Mouse (Mus musculus): ENCODE measurements around the gene Cpsf4. TPM values are rescaled to one million over a fixed set of nuclear protein-coding genes. Genes with fewer than 3 reads are reported as not detected.
"Not testable (repeated sequence)": the region's sequence is repeated elsewhere in the genome, so short reads cannot be mapped to it uniquely, and the experiment has no call there.

Gene Cpsf4
- polyA plus RNA-seq, 1 experiment from 2014 or later = 20.9 TPM

- not testable (repeated sequence) for H3K4me3 ChIP-seq
- peaks cover 80% of the 10 kb centered on the region for H3K36me3 ChIP-seq
Observed at GRCm38 (mm10) chr5:145133275-145133674, 33.7 kb upstream of the Cpsf4 start.

GRCm38 (mm10) chr5:145138836-145139235 is 28.2 kb upstream of the Cpsf4 start:
- Histone ChIP-seq H3K36me3 (peaks cover 56% of the 10 kb centered on the region), H3K9ac (peak overlapping the region; percentile 88), H3K27ac (no peak overlapping the region), H3K27me3 (no peaks in the 10 kb centered on the region), H3K4me3 (peak overlapping the region; percentile 83), H3K9me3 (replicated peaks) (no peaks in the 10 kb centered on the region), H3K4me1 (replicated peaks) (peaks cover 30% of the 10 kb centered on the region), H3K4me2 (peak overlapping the region; percentile 75)
- WGBS = 8% methylated on average over 6 of the region's 6 CpGs
- no peak for ATAC-seq (replicated peaks; ENCODE audit: insufficient number of reproducible peaks, insufficient read depth, low FRiP score, low read depth)

More at GRCm38 (mm10) chr5:145133275-145133674, 33.7 kb upstream of the Cpsf4 start:
- ATAC-seq (replicated peaks; ENCODE audit: insufficient number of reproducible peaks, insufficient read depth, low FRiP score, low read depth); H3K9ac ChIP-seq; H3K27ac ChIP-seq; H3K4me2 ChIP-seq; H3K27me3 ChIP-seq; H3K9me3 ChIP-seq (replicated peaks): not testable (repeated sequence)
- H3K4me1 ChIP-seq (replicated peaks) = peaks cover 18% of the 10 kb centered on the region
- WGBS = 86% methylated on average over 6 of the region's 6 CpGs

DNA sequence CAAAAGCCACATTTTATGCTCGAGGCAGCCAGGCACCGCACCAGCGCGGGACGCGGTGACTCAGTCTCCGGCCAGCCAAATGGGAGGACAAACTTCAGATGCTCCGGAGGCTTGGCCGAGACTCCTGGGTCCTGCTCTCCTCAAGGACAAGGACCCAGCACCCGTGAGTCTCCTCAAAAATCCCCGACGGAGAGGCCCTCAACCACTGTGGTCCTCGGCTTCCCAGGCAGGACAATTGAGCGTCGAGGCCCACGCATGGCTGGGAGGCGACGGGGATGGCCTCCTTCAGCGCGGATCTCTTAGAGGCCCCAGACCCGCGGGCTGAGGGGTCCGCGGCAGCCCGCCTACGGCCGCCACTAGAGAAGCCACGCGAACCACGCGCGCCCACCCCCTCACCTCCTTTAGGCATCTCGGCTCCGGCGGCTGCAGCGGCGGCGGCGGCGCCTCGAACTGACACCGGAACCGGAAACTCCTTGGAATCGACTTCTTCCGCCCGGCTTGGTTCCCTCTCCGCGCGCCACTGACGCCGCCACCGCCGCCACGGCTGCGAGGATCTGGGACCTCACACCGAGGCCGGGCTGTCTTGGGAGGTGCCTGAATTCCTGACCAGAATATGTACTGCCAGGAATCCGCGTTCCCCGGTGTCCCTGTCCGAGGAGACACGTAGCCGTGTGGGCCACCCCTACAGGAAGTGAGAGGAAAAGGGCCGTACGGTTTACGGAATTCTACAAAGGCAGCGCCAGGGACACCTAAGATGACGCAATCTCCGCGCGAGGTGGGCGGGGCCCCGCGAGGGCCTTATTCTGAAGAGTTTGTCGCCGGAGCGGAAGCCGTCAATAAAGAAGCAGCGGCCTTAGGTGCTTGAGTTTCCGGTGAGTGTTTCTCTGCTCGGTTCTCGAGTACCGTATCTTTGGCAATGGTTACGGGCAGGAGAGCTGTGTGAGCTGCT is 27.2 kb upstream of the Cpsf4 start, which contains the start of the genes Pdap1 and Bud31:
Gene Pdap1, minus strand, starts transcription at position 668 of the 949 bp plus-strand sequence.
Gene Bud31, plus strand, starts transcription at position 792 of the 949 bp plus-strand sequence.
- WGBS = under 1% methylated on average over 81 of the region's 84 CpGs

DNA sequence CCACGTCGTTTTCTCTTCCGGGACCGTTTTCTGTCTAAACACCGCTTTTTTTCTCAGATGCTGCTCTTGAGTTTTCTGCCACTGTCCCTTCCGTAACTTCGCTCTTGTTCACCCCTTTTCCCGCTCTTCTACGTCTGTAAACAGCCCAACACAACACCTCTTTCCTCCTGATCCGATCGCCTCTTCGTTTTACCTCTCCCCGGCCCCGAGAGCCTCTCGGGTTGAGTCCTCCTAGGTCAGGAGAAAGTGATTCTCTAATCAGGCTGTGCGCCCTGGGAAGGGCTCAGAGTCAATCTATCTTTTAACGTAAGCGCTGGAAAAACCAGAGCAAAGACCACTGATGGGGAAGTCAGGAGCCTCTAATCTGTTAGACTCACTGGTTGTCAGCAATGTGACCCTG is 26.4 kb upstream of the Cpsf4 start:
- Histone ChIP-seq H3K4me3 (peak overlapping the region; percentile 83), H3K4me2 (peak overlapping the region; percentile 75), H3K9me3 (replicated peaks) (no peaks in the 10 kb centered on the region), H3K9ac (peak overlapping the region; percentile 88), H3K36me3 (peaks cover 56% of the 10 kb centered on the region), H3K4me1 (replicated peaks) (peaks cover 30% of the 10 kb centered on the region), H3K27ac (peak overlapping the region; percentile 92), H3K27me3 (no peaks in the 10 kb centered on the region)
- under 1% methylated on average over 18 of the region's 18 CpGs for WGBS
- no peak for ATAC-seq (replicated peaks; ENCODE audit: insufficient number of reproducible peaks, insufficient read depth, low FRiP score, low read depth)

More for the DNA sequence above, 27.2 kb upstream of the Cpsf4 start, which contains the start of the genes Pdap1 and Bud31:
- peak; percentile 91 for ATAC-seq (replicated peaks; ENCODE audit: insufficient number of reproducible peaks, insufficient read depth, low FRiP score, low read depth)
- peaks cover 30% of the 10 kb centered on the region for H3K4me1 ChIP-seq (replicated peaks)
- peak within 1 kb of the TSS; percentile 92 for H3K27ac ChIP-seq
- H3K36me3 ChIP-seq = peaks cover 56% of the 10 kb centered on the region
- peak within 1 kb of the TSS; percentile 88 for H3K9ac ChIP-seq
- peak within 1 kb of the TSS; percentile 83 for H3K4me3 ChIP-seq
- no peaks in the 10 kb centered on the region for H3K9me3 ChIP-seq (replicated peaks)
- no peaks in the 10 kb centered on the region for H3K27me3 ChIP-seq
- peak within 1 kb of the TSS; percentile 75 for H3K4me2 ChIP-seq

GRCm38 (mm10) chr5:145147748-145148147 is 19.3 kb upstream of the Cpsf4 start:
- Histone ChIP-seq H3K4me2 (no peak overlapping the region), H3K4me3 (no peak overlapping the region), H3K9ac (no peak overlapping the region), H3K27ac (no peak overlapping the region), H3K4me1 (replicated peaks) (no peaks in the 10 kb centered on the region), H3K36me3 (peaks cover 99% of the 10 kb centered on the region), H3K27me3 (no peaks in the 10 kb centered on the region), H3K9me3 (replicated peaks) (no peaks in the 10 kb centered on the region)
- 86% methylated on average over 5 of the region's 5 CpGs for WGBS
- no peak for ATAC-seq (replicated peaks; ENCODE audit: insufficient number of reproducible peaks, insufficient read depth, low FRiP score, low read depth)

DNA sequence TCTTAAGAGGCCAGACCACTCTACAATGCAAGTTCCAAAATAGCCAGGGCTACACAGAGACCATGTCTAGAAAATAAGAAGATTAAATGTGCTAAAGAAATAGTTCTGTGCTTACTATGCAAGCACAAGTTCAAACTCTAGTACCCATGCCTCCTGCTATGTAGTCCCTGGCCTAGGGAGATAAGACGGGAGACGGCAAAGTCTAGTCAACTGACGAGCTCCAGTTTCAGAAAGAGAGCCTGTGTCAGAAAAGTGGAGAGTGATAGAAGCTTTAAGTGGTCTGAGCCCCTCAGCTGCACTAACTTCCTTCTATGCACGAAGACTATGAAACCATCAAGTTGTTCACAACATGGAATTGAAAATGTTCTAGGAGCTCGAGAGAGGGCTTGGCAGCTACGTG is 17.7 kb upstream of the Cpsf4 start:
- H3K4me2 ChIP-seq = no peak overlapping the region
- no peaks in the 10 kb centered on the region for H3K4me1 ChIP-seq (replicated peaks)
- H3K9me3 ChIP-seq (replicated peaks) = no peaks in the 10 kb centered on the region
- no peak for ATAC-seq (replicated peaks; ENCODE audit: insufficient number of reproducible peaks, insufficient read depth, low FRiP score, low read depth)
- peaks cover 99% of the 10 kb centered on the region for H3K36me3 ChIP-seq
- no peak overlapping the region for H3K9ac ChIP-seq
- no peak overlapping the region for H3K27ac ChIP-seq
- 72% methylated on average over 6 of the region's 6 CpGs for WGBS
- H3K4me3 ChIP-seq = no peak overlapping the region
- no peaks in the 10 kb centered on the region for H3K27me3 ChIP-seq

GRCm38 (mm10) chr5:145152690-145153089 is 14.3 kb upstream of the Cpsf4 start:
- H3K4me2 ChIP-seq = no peak overlapping the region
- ATAC-seq (replicated peaks; ENCODE audit: insufficient number of reproducible peaks, insufficient read depth, low FRiP score, low read depth) = no peak
- no peaks in the 10 kb centered on the region for H3K4me1 ChIP-seq (replicated peaks)
- H3K27me3 ChIP-seq = no peaks in the 10 kb centered on the region
- H3K9me3 ChIP-seq (replicated peaks) = no peaks in the 10 kb centered on the region
- no peak overlapping the region for H3K27ac ChIP-seq
- H3K36me3 ChIP-seq = peaks cover 88% of the 10 kb centered on the region
- 88% methylated on average over 5 of the region's 5 CpGs for WGBS
- no peak overlapping the region for H3K4me3 ChIP-seq
- H3K9ac ChIP-seq = no peak overlapping the region

DNA sequence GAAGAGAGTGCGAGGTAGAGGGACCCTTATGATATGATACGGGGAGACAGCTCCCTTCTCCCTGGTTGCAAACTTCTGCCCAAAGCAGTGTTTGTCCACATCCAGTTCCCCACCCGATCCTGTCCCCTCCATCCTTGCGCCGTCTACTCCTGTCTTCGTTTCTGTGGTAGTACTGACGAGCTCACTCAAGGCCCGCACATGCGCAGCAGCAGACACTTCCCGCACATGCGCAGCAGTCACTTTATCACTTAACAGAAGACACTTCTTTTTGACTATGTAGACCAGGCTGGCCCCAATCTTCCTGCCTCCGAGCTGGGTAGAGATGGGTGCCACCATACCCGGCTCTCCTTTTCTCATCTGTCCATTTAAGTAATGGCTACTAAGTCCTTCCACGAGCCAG is 5.7 kb upstream of the Cpsf4 start:
- no peaks in the 10 kb centered on the region for H3K27me3 ChIP-seq
- H3K36me3 ChIP-seq = peaks cover 50% of the 10 kb centered on the region
- H3K4me2 ChIP-seq = no peak overlapping the region
- no peak overlapping the region for H3K4me3 ChIP-seq
- WGBS = 93% methylated on average over 14 of the region's 14 CpGs
- no peaks in the 10 kb centered on the region for H3K9me3 ChIP-seq (replicated peaks)
- H3K27ac ChIP-seq = no peak overlapping the region
- H3K4me1 ChIP-seq (replicated peaks) = peaks cover 17% of the 10 kb centered on the region
- no peak overlapping the region for H3K9ac ChIP-seq
- no peak for ATAC-seq (replicated peaks; ENCODE audit: insufficient number of reproducible peaks, insufficient read depth, low FRiP score, low read depth)

DNA sequence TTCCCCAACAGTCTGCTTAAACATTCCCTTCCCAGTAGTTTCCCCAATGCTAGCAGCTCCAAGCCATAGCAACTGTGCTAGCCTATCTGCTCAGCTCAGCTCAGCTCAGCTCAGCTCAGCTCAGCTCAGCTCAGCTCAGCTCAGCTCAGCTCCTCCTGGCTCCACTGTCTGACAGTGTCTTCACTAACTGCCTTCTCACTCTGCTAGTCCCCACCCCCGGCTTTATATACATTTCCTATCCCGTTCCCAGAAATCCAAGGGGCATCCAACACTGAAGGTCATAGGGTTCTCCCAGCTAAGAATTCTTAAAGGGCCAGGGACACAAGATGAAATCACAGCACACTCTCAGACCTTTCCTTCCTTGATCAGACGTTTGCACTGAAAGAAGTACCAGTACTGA is 2.3 kb upstream of the Cpsf4 start:
- Histone ChIP-seq H3K36me3 (peaks cover 24% of the 10 kb centered on the region), H3K9ac (no peak overlapping the region), H3K27me3 (no peaks in the 10 kb centered on the region), H3K9me3 (replicated peaks) (no peaks in the 10 kb centered on the region), H3K4me1 (replicated peaks) (peaks cover 30% of the 10 kb centered on the region), H3K27ac (no peak overlapping the region), H3K4me3 (peak overlapping the region; percentile 9; the same call in 1 of the 2 replicates), H3K4me2 (peak overlapping the region; percentile 31; the same call in 1 of the 2 replicates)
- WGBS = 50% methylated on average over 3 of the region's 3 CpGs
- ATAC-seq (replicated peaks; ENCODE audit: insufficient number of reproducible peaks, insufficient read depth, low FRiP score, low read depth) = no peak

DNA sequence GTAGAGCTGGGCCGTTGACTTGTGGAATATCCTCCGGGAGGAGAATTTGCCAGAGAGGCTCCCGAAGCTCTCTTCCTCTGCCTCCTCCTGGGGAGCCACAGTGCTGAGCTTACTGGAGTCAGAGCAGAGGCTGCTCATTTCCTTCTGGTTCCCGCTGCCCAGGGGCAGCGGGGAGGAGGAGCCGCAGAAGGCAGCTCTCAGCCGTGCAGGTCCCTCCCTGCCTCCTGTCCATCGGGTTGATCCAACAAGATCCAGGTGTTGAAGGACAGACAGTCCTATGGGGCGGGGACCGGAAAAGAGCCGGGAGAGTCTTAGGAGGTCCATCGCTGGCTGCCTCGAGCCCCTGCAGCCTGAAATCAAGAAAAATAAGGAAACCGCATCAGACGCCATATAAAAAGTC is 1.8 kb upstream of the Cpsf4 start:
- Histone ChIP-seq H3K4me1 (replicated peaks) (peaks cover 30% of the 10 kb centered on the region), H3K4me2 (peak overlapping the region; percentile 31; the same call in 1 of the 2 replicates), H3K4me3 (no peak overlapping the region), H3K36me3 (peaks cover 23% of the 10 kb centered on the region), H3K27ac (no peak overlapping the region), H3K9me3 (replicated peaks) (no peaks in the 10 kb centered on the region), H3K9ac (no peak overlapping the region), H3K27me3 (no peaks in the 10 kb centered on the region)
- no peak for ATAC-seq (replicated peaks; ENCODE audit: insufficient number of reproducible peaks, insufficient read depth, low FRiP score, low read depth)
- WGBS = 72% methylated on average over 15 of the region's 15 CpGs

DNA sequence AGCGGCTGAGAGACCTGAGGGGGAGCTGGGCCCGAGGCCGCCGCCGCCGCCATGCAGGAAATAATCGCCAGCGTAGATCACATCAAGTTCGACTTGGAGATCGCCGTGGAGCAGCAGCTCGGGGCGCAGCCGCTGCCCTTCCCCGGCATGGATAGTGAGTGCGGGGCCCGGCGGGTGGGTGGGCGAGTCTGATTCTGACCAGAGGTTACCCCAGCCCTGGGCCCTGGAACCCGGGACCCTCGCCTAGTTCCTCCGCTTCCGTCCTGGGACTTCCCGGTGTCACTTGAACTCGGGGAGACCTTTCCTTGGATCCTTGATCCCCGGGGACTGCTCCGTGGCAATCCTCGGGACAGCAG is 271 bp downstream of the Cpsf4 start:
- H3K9ac ChIP-seq = peak overlapping the region; percentile 95
- peak; percentile 18 for ATAC-seq (replicated peaks; ENCODE audit: insufficient number of reproducible peaks, insufficient read depth, low FRiP score, low read depth)
- peak overlapping the region; percentile 91 for H3K4me3 ChIP-seq
- under 1% methylated on average over 28 of the region's 28 CpGs for WGBS
- H3K9me3 ChIP-seq (replicated peaks) = no peaks in the 10 kb centered on the region
- peak overlapping the region; percentile 87 for H3K4me2 ChIP-seq
- peak overlapping the region; percentile 93 for H3K27ac ChIP-seq
- peaks cover 30% of the 10 kb centered on the region for H3K4me1 ChIP-seq (replicated peaks)
- H3K27me3 ChIP-seq = no peaks in the 10 kb centered on the region
- H3K36me3 ChIP-seq = peaks cover 26% of the 10 kb centered on the region
